Comparison of ENCODE assay signal across 16 mouse cellular contexts in genomic region chr14:115047990-115048862, GRCm38 (mm10). TPM values are rescaled to one million over a fixed set of nuclear protein-coding genes. Genes with fewer than 3 reads are reported as not detected.
"Had no signal": no experiment of that assay in that cellular context is flagged by ENCODE, and none has a peak within 500 bp of the region (broad histone marks: within the 10 kb centered on the region; RNA-seq: fewer than 3 reads in every experiment).

No protein-coding gene starts in this region.

- H3K9ac ChIP-seq: lung, embryonic 15.5 days; neural tube, embryonic 13.5 days; stomach, embryonic 15.5 days had no signal

- H3K9me3 ChIP-seq: limb, embryonic 10.5 days; lung, embryonic 15.5 days; neural tube, embryonic 13.5 days; stomach, embryonic 15.5 days had no signal

- H3K27me3 ChIP-seq: lung, embryonic 15.5 days; neural tube, embryonic 13.5 days; stomach, embryonic 15.5 days had no signal

- H3K4me2 ChIP-seq: liver, embryonic 11.5 days; lung, embryonic 15.5 days; neural tube, embryonic 13.5 days; stomach, embryonic 15.5 days had no signal

- DNase-seq: kidney, postnatal 25 days; lung, postnatal 14 days; midbrain, embryonic 14.5 days; retina, postnatal 1 day; right cerebral cortex, postnatal 4 days; spleen, adult 18-20 months; thymus, adult 2 months; thymus, postnatal 25 days had no signal

- H3K4me3 ChIP-seq: left cerebral cortex, adult 2 months; limb, embryonic 10.5 days; lung, embryonic 15.5 days; neural tube, embryonic 13.5 days; stomach, embryonic 15.5 days had no signal

- H3K27ac ChIP-seq: left cerebral cortex, adult 2 months; limb, embryonic 10.5 days; lung, embryonic 15.5 days; neural tube, embryonic 13.5 days; stomach, embryonic 15.5 days had no signal

RNA-seq across cellular contexts. Expression of gene Gpc5, which starts 43.8 kb away (rescaled TPM):
- total RNA-seq: monocyte, adult 5-6 weeks had no signal
- polyA plus RNA-seq: urinary bladder, adult 2 months had no signal
